Mouse (Mus musculus) kidney, adult 8-10 months (tissue): Measurements from ENCODE around the gene Hmmr.

Experiments used
- DNase-seq, 2 experiments: peaks; one replicate each; pipeline ENCODE4 v3.0.0; 2022

The Hmmr gene

GRCm38 (mm10) chr11:40694311-40695087 is 38.7 kb downstream of the Hmmr start:
- DNase-seq: peak; percentile 84 to 85

GRCm38 (mm10) chr11:40693366-40693951 is 39.8 kb downstream of the Hmmr start:
- peak; percentile 94 to 96 for DNase-seq

- DNase-seq: peak; percentile 94 to 95
Observed at GRCm38 (mm10) chr11:40692511-40693365, 40.5 kb downstream of the Hmmr start.

GRCm38 (mm10) chr11:40692101-40692509 is 41.1 kb downstream of the Hmmr start:
- DNase-seq: no peak

GRCm38 (mm10) chr11:40690444-40691127 is 42.6 kb downstream of the Hmmr start:
- no peak for DNase-seq

- no peak for DNase-seq
Observed at GRCm38 (mm10) chr11:40683295-40683694, 49.9 kb downstream of the Hmmr start.

- DNase-seq: no peak
Observed at GRCm38 (mm10) chr11:40682456-40682855, 50.8 kb downstream of the Hmmr start.

- peak in 1 of 2 experiments; percentile 40 for DNase-seq
Observed at GRCm38 (mm10) chr11:40677169-40677568, 56.1 kb downstream of the Hmmr start.

- DNase-seq: no peak
Observed at GRCm38 (mm10) chr11:40675014-40675730, 58.0 kb downstream of the Hmmr start.
